Mouse (Mus musculus): ENCODE data around the gene Exoc3l2. TPM values are rescaled to one million over a fixed set of nuclear protein-coding genes. Genes with fewer than 3 reads are reported as not detected.

Exoc3l2 gene
- polyA plus RNA-seq, 1 experiment: 0.04 TPM

GRCm38 (mm10) chr7:19540771-19541566 lies 77.8 kb downstream of the Exoc3l2 start:
- Histone ChIP-seq H3K27me3 (ENCODE audit: control insufficient read depth) (no peaks in the 10 kb centered on the region), H3K4me1 (ENCODE audit: control insufficient read depth) (peaks cover 48% of the 10 kb centered on the region), H3K4me3 (replicated peaks) (no peak overlapping the region), H3K36me3 (ENCODE audit: control insufficient read depth) (peaks cover 88% of the 10 kb centered on the region), H3K9me3 (ENCODE audit: control insufficient read depth, low read length) (no peaks in the 10 kb centered on the region)
- TF ChIP-seq GATA1 (IDR thresholded peaks at IDR 0.05; ENCODE audit: low read length) (no peak), TAL1 (IDR thresholded peaks at IDR 0.05; ENCODE audit: low read length) (no peak)

GRCm38 (mm10) chr7:19541681-19542154 lies 78.6 kb downstream of the Exoc3l2 start:
- TF ChIP-seq TAL1 (IDR thresholded peaks at IDR 0.05; ENCODE audit: low read length) (no peak), GATA1 (IDR thresholded peaks at IDR 0.05; ENCODE audit: low read length) (no peak)
- Histone ChIP-seq H3K4me1 (ENCODE audit: control insufficient read depth) (peaks cover 50% of the 10 kb centered on the region), H3K4me3 (replicated peaks) (no peak overlapping the region), H3K27me3 (ENCODE audit: control insufficient read depth) (no peaks in the 10 kb centered on the region), H3K36me3 (ENCODE audit: control insufficient read depth) (peaks cover 88% of the 10 kb centered on the region), H3K9me3 (ENCODE audit: control insufficient read depth, low read length) (no peaks in the 10 kb centered on the region)

- peaks cover 89% of the 10 kb centered on the region for H3K36me3 ChIP-seq (ENCODE audit: control insufficient read depth)
- no peaks in the 10 kb centered on the region for H3K27me3 ChIP-seq (ENCODE audit: control insufficient read depth)
- no peak for TF ChIP-seq GATA1 (IDR thresholded peaks at IDR 0.05; ENCODE audit: low read length)
- TF ChIP-seq TAL1 (IDR thresholded peaks at IDR 0.05; ENCODE audit: low read length): no peak
- peaks cover 52% of the 10 kb centered on the region for H3K4me1 ChIP-seq (ENCODE audit: control insufficient read depth)
- H3K4me3 ChIP-seq (replicated peaks): no peak overlapping the region
- H3K9me3 ChIP-seq (ENCODE audit: control insufficient read depth, low read length): no peaks in the 10 kb centered on the region
Observed at GRCm38 (mm10) chr7:19542155-19542691, 79.1 kb downstream of the Exoc3l2 start.

- H3K36me3 ChIP-seq (ENCODE audit: control insufficient read depth): peaks cover 90% of the 10 kb centered on the region
- H3K9me3 ChIP-seq (ENCODE audit: control insufficient read depth, low read length): no peaks in the 10 kb centered on the region
- TF ChIP-seq GATA1 (IDR thresholded peaks at IDR 0.05; ENCODE audit: low read length) (no peak), TAL1 (IDR thresholded peaks at IDR 0.05; ENCODE audit: low read length) (no peak)
- H3K27me3 ChIP-seq (ENCODE audit: control insufficient read depth): no peaks in the 10 kb centered on the region
- no peak overlapping the region for H3K4me3 ChIP-seq (replicated peaks)
- H3K4me1 ChIP-seq (ENCODE audit: control insufficient read depth): peaks cover 58% of the 10 kb centered on the region
Observed at GRCm38 (mm10) chr7:19543584-19543983, 80.5 kb downstream of the Exoc3l2 start.

GRCm38 (mm10) chr7:19546007-19546406 lies 82.9 kb downstream of the Exoc3l2 start:
- H3K4me3 ChIP-seq (replicated peaks): no peak overlapping the region
- H3K27me3 ChIP-seq (ENCODE audit: control insufficient read depth): no peaks in the 10 kb centered on the region
- no peaks in the 10 kb centered on the region for H3K9me3 ChIP-seq (ENCODE audit: control insufficient read depth, low read length)
- peaks cover 61% of the 10 kb centered on the region for H3K4me1 ChIP-seq (ENCODE audit: control insufficient read depth)
- TF ChIP-seq GATA1 (IDR thresholded peaks at IDR 0.05; ENCODE audit: low read length) (no peak), TAL1 (IDR thresholded peaks at IDR 0.05; ENCODE audit: low read length) (no peak)
- H3K36me3 ChIP-seq (ENCODE audit: control insufficient read depth): peaks cover 94% of the 10 kb centered on the region

Other genes starting within 250 kb of the Exoc3l2 start
- 2.1 and 2.3 TPM in 2 replicates for gene Opa3, start 235.0 kb upstream of the Exoc3l2 start, polyA plus RNA-seq (2012)
- gene Vasp, start 191.5 kb upstream of the Exoc3l2 start, polyA plus RNA-seq (2012): 17.7 TPM in 2 replicates
- not detected in 2 replicates for gene Ppm1n, start 183.3 kb upstream of the Exoc3l2 start, polyA plus RNA-seq (2012)
- gene Rtn2, start 180.7 kb upstream of the Exoc3l2 start, polyA plus RNA-seq (2012): 0.29 and 0.44 TPM in 2 replicates
- gene Fosb, start 153.3 kb upstream of the Exoc3l2 start, polyA plus RNA-seq (2012): 7.8 and 8.8 TPM in 2 replicates
- gene Ercc1, start 118.6 kb upstream of the Exoc3l2 start, polyA plus RNA-seq (2012): 3.4 and 3.6 TPM in 2 replicates
- 0.70 and 0.83 TPM in 2 replicates for gene Cd3eap, start 103.8 kb upstream of the Exoc3l2 start, polyA plus RNA-seq (2012)
- gene Ppp1r13l, start 103.6 kb upstream of the Exoc3l2 start, polyA plus RNA-seq (2012): 0.96 and 1.0 TPM in 2 replicates
- gene Ercc2, start 81.3 kb upstream of the Exoc3l2 start, polyA plus RNA-seq (2012): 1.4 and 1.6 TPM in 2 replicates
- gene Klc3, start 59.2 kb upstream of the Exoc3l2 start, polyA plus RNA-seq (2012): not detected in 2 replicates
- gene Ckm, start 58.6 kb upstream of the Exoc3l2 start, polyA plus RNA-seq (2012): not detected in 2 replicates
- 0.45 and 0.52 TPM in 2 replicates for gene Mark4, start 4.5 kb upstream of the Exoc3l2 start, polyA plus RNA-seq (2012)
- 0.46 and 0.49 TPM in 2 replicates for gene Bloc1s3, start 45.0 kb downstream of the Exoc3l2 start, polyA plus RNA-seq (2012)
- gene Trappc6a, start 45.1 kb downstream of the Exoc3l2 start, polyA plus RNA-seq (2012): 10.9 and 13.1 TPM in 2 replicates
- 0.02 TPM in 1 of 2 replicates, not detected in the other for gene Nkpd1, start 54.5 kb downstream of the Exoc3l2 start, polyA plus RNA-seq (2012)
- gene Ppp1r37, start 99.7 kb downstream of the Exoc3l2 start, polyA plus RNA-seq (2012): 26.4 and 32.4 TPM in 2 replicates
- gene Zfp296, start 114.0 kb downstream of the Exoc3l2 start, polyA plus RNA-seq (2012): 0.14 and 0.16 TPM in 2 replicates
- 12.9 and 13.5 TPM in 2 replicates for gene Gemin7, start 114.3 kb downstream of the Exoc3l2 start, polyA plus RNA-seq (2012)
- 10.2 and 11.9 TPM in 2 replicates for gene Clasrp, start 141.2 kb downstream of the Exoc3l2 start, polyA plus RNA-seq (2012)
- 0.32 and 0.48 TPM in 2 replicates for gene Relb, start 166.1 kb downstream of the Exoc3l2 start, polyA plus RNA-seq (2012)
- 15.2 and 16.7 TPM in 2 replicates for gene Clptm1, start 201.7 kb downstream of the Exoc3l2 start, polyA plus RNA-seq (2012)
- 0.32 and 0.99 TPM in 2 replicates for gene Apoc2, start 214.6 kb downstream of the Exoc3l2 start, polyA plus RNA-seq (2012)
- gene Gm44805, start 218.1 kb downstream of the Exoc3l2 start, polyA plus RNA-seq (2012): not detected in 2 replicates
- gene Apoc4, start 218.1 kb downstream of the Exoc3l2 start, polyA plus RNA-seq (2012): 0.10 and 0.20 TPM in 2 replicates
- gene Apoc1, start 229.3 kb downstream of the Exoc3l2 start, polyA plus RNA-seq (2012): 0.94 and 1.3 TPM in 2 replicates
- gene Apoe, start 235.9 kb downstream of the Exoc3l2 start, polyA plus RNA-seq (2012): 12.1 and 14.3 TPM in 2 replicates